Mouse (Mus musculus): ENCODE results near the gene Rps12. TPM values are rescaled to one million over a fixed set of nuclear protein-coding genes. Genes with fewer than 3 reads are reported as not detected.

Gene Rps12
- 365 TPM for polyA plus RNA-seq (2021)

GRCm38 (mm10) chr10:23787062-23787821, at the start of gene Rps12:
Gene Rps12 (minus strand): TSS chr10:23787275.
- in situ Hi-C loops (cut with MboI; ENCODE audit: low pct_unique_long_range_greater_than_20kb) = no loop called here
- ATAC-seq = peak; percentile 86
- H3K27me3 ChIP-seq = no peaks in the 10 kb centered on the region
- peak; percentile 90 for DNase-seq (ENCODE audit: low read depth, low spot score)
- CTCF ChIA-PET = interaction anchor here (1.9 kb wide), 1 partner anchor 23 kb away, joined by 4 read pairs; no protein-coding TSS in a partner anchor
- no peak for TF ChIP-seq CTCF (IDR thresholded peaks at IDR 0.05)
- POLR2A ChIA-PET = interaction anchor here (0.7 kb wide), 1 partner anchor 1059 kb away, joined by 3 read pairs; no protein-coding TSS in a partner anchor

- ChIA-PET POLR2A (no interaction called here), CTCF (no interaction called here)
- in situ Hi-C loops (cut with MboI; ENCODE audit: low pct_unique_long_range_greater_than_20kb) = no loop called here
- H3K27me3 ChIP-seq = no peaks in the 10 kb centered on the region
- DNase-seq (ENCODE audit: low read depth, low spot score) (no peak), ATAC-seq (no peak)
- no peak for TF ChIP-seq CTCF (IDR thresholded peaks at IDR 0.05)
Observed at GRCm38 (mm10) chr10:23836003-23836964, 49.2 kb upstream of the Rps12 start.

GRCm38 (mm10) chr10:23826516-23826915, 39.4 kb upstream of the Rps12 start:
- ATAC-seq (no peak), DNase-seq (ENCODE audit: low read depth, low spot score) (no peak)
- in situ Hi-C loops (cut with MboI; ENCODE audit: low pct_unique_long_range_greater_than_20kb) = no loop called here
- ChIA-PET CTCF (interaction anchor here (2.0 kb wide), 1 partner anchor 253 kb away, joined by 4 read pairs; no protein-coding TSS in a partner anchor), POLR2A (interaction anchor here (0.6 to 0.8 kb wide), 3 partner anchors 104 to 1063 kb away, joined by 3 to 5 read pairs (median 4); no protein-coding TSS in a partner anchor)
- no peak for TF ChIP-seq CTCF (IDR thresholded peaks at IDR 0.05)
- no peaks in the 10 kb centered on the region for H3K27me3 ChIP-seq

GRCm38 (mm10) chr10:23816241-23816640, 29.2 kb upstream of the Rps12 start:
- H3K27me3 ChIP-seq = no peaks in the 10 kb centered on the region
- ATAC-seq (no peak), DNase-seq (ENCODE audit: low read depth, low spot score) (no peak)
- CTCF ChIA-PET = interaction anchor here (0.8 to 1.3 kb wide), 2 partner anchors 224 to 264 kb away, joined by 4 read pairs; no protein-coding TSS in a partner anchor
- no peak for TF ChIP-seq CTCF (IDR thresholded peaks at IDR 0.05)
- in situ Hi-C loops (cut with MboI; ENCODE audit: low pct_unique_long_range_greater_than_20kb) = loop anchor here (5.0 to 10.0 kb wide), 3 partner anchors 266 to 809 kb away; no protein-coding TSS in a partner anchor
- POLR2A ChIA-PET = no interaction called here

GRCm38 (mm10) chr10:23815168-23815567, 28.1 kb upstream of the Rps12 start:
- POLR2A ChIA-PET = no interaction called here

GRCm38 (mm10) chr10:23812852-23813766, 26.0 kb upstream of the Rps12 start:
- TF ChIP-seq CTCF (IDR thresholded peaks at IDR 0.05) = no peak
- DNase-seq (ENCODE audit: low read depth, low spot score) (no peak), ATAC-seq (no peak)
- POLR2A ChIA-PET = no interaction called here
- in situ Hi-C loops (cut with MboI; ENCODE audit: low pct_unique_long_range_greater_than_20kb) = loop anchor here (10.0 kb wide), 1 partner anchor 812 kb away; no protein-coding TSS in a partner anchor
- no peaks in the 10 kb centered on the region for H3K27me3 ChIP-seq
- CTCF ChIA-PET = interaction anchor here (0.7 kb wide), 1 partner anchor 11 kb away, joined by 4 read pairs; no protein-coding TSS in a partner anchor

More at GRCm38 (mm10) chr10:23815168-23815567, 28.1 kb upstream of the Rps12 start:
- CTCF ChIA-PET = interaction anchor here (1.1 kb wide), 2 partner anchors 22 to 497 kb away, joined by 3 read pairs; no protein-coding TSS in a partner anchor
- DNase-seq (ENCODE audit: low read depth, low spot score) (no peak), ATAC-seq (no peak)
- TF ChIP-seq CTCF (IDR thresholded peaks at IDR 0.05) = peak; percentile 71
- H3K27me3 ChIP-seq = no peaks in the 10 kb centered on the region
- in situ Hi-C loops (cut with MboI; ENCODE audit: low pct_unique_long_range_greater_than_20kb) = loop anchor here (5.0 to 10.0 kb wide), 3 partner anchors 267 to 810 kb away; no protein-coding TSS in a partner anchor

- DNase-seq (ENCODE audit: low read depth, low spot score) (no peak), ATAC-seq (no peak)
- ChIA-PET POLR2A (interaction anchor here (0.6 kb wide), 1 partner anchor 994 kb away, joined by 6 read pairs; no protein-coding TSS in a partner anchor), CTCF (interaction anchor here (0.6 to 0.7 kb wide), 2 partner anchors 10 to 922 kb away, joined by 3 to 4 read pairs; no protein-coding TSS in a partner anchor)
- in situ Hi-C loops (cut with MboI; ENCODE audit: low pct_unique_long_range_greater_than_20kb) = loop anchor here (10.0 kb wide), 1 partner anchor 812 kb away; no protein-coding TSS in a partner anchor
- peak; percentile 27 for TF ChIP-seq CTCF (IDR thresholded peaks at IDR 0.05)
- no peaks in the 10 kb centered on the region for H3K27me3 ChIP-seq
Observed at GRCm38 (mm10) chr10:23812438-23812759, 25.3 kb upstream of the Rps12 start.

- peak; percentile 44 for ATAC-seq
- ChIA-PET POLR2A (interaction anchor here (0.6 kb wide), 1 partner anchor 993 kb away, joined by 6 read pairs; no protein-coding TSS in a partner anchor), CTCF (interaction anchor here (0.6 kb wide), 1 partner anchor 922 kb away, joined by 3 read pairs; no protein-coding TSS in a partner anchor)
- in situ Hi-C loops (cut with MboI; ENCODE audit: low pct_unique_long_range_greater_than_20kb) = loop anchor here (10.0 kb wide), 1 partner anchor 813 kb away; no protein-coding TSS in a partner anchor
- H3K27me3 ChIP-seq = no peaks in the 10 kb centered on the region
- DNase-seq (ENCODE audit: low read depth, low spot score) = no peak
- TF ChIP-seq CTCF (IDR thresholded peaks at IDR 0.05) = peak; percentile 71
Observed at GRCm38 (mm10) chr10:23811635-23812437, 24.8 kb upstream of the Rps12 start.
